Comparison of ENCODE assay signal across 12 mouse cellular contexts in the genomic region with DNA sequence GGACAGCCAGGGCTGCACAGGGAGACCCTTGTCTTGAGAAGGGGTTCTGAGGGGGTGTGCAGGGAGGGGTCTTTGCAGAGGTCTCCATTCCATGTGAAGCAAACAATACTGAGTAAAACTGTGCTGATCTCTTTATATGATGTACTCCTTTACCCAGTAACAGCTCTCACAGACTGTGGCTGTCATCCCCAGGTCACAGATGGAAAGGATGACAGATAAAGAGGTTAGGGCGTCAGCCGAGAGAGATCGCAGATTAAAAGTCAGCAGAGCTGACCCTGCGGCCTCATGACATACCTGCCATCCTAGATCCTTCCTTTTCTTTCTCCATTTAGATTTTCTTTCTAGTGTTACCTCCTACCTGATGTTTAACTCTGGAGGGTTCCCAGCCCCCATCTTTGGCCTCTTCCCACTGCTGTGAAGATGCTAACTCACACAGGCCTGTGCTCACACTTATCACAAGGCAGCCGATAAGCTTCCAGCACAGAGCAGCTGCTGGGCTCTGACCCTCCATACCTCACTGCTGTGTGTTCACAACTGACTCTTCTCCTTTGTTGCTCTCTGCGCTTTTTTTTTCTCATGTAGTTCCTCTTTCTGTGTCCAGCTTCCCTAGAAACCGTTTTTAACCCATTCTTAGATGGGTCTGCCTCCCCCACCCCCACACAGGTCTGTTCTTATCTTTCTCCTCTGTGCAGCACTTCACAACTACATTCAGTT. TPM values are rescaled to one million over a fixed set of nuclear protein-coding genes. Genes with fewer than 3 reads are reported as not detected.
DNase-seq lines count a peak whose midpoint lies in the region; ATAC-seq and TF ChIP-seq lines count a peak whose summit lies in the region.
"Had no signal": no experiment of that assay in that cellular context is flagged by ENCODE, and none has a peak within 500 bp of the region (broad histone marks: within the 10 kb centered on the region; RNA-seq: fewer than 3 reads in every experiment).

No protein-coding gene starts in this region.

- peak overlapping the region; percentile 72 for H3K4me2 ChIP-seq in liver, embryonic 14.5 days (ENCODE audit: low read depth)

- H3K9ac ChIP-seq in liver, embryonic 14.5 days (replicated peaks) = peak overlapping the region; percentile 45; the same call in 1 of the 2 replicates

- H3K4me1 ChIP-seq in liver, embryonic 14.5 days (replicated peaks; ENCODE audit: control insufficient read depth in 2 of 2, insufficient read depth in 2 of 2, low read length in 1 of 2) = peaks cover 64 to 72% of the 10 kb centered on the region in 2 experiments

- no peak for TF ChIP-seq CTCF in liver, embryonic 14.5 days (IDR thresholded peaks at IDR 0.05; ENCODE audit: low read depth)

- no peaks in the 10 kb centered on the region for H3K9me3 ChIP-seq in liver, embryonic 14.5 days (ENCODE audit: control insufficient read depth, low read length)

- ATAC-seq in liver, embryonic 14.5 days (ENCODE audit: insufficient read depth) = peak; percentile 76

- peak; percentile 47 for TF ChIP-seq EP300 in liver, embryonic 14.5 days (IDR thresholded peaks at IDR 0.05; ENCODE audit: low read depth)

- peak overlapping the region; percentile 15 to 23; a peak in 3 of 4 replicates for H3K4me3 ChIP-seq in liver, embryonic 14.5 days (ENCODE audit: insufficient read depth in 1 of 2, low read depth in 2 of 2, low read length in 2 of 2)

- WGBS in liver, embryonic 14.5 days (ENCODE audit: insufficient replicate concordance) = 7% methylated on average over 7 of the region's 7 CpGs

- peaks cover 13% of the 10 kb centered on the region for H3K36me3 ChIP-seq in liver, embryonic 14.5 days (replicated peaks; ENCODE audit: control insufficient read depth, insufficient read depth, low read depth)

- H3K27me3 ChIP-seq in liver, embryonic 14.5 days (ENCODE audit: control insufficient read depth, insufficient read depth, low read length) = no peaks in the 10 kb centered on the region

- H3K27ac ChIP-seq in liver, embryonic 14.5 days = peak overlapping the region; percentile 86

- intact Hi-C loops in gastrocnemius, postnatal 14 days (cut with DNase I; ENCODE audit: low total_unique reads) = no loop called here

- DNase-seq in spleen, postnatal 4 days (ENCODE audit: low spot score in 2 of 2) = peak; percentile 25 to 69
- no peak for DNase-seq in spleen, adult 18-20 months
- peak; percentile 48 for DNase-seq in c-Kit-positive CD71-positive TER-119-negative erythroid progenitor cells, embryonic 14.5 days (ENCODE audit: low read depth)
- no peak for DNase-seq in liver, embryonic 14.5 days (ENCODE audit: low read depth in 3 of 3, low spot score in 3 of 3)
- DNase-seq in embryo, embryonic 10.5 days (ENCODE audit: low spot score) = no peak
- no peak for DNase-seq in kidney, postnatal 10 days
- no peak for DNase-seq in gastrocnemius, postnatal 14 days
- DNase-seq: adrenal gland, adult 8-10 months; cerebellum, adult 9-10 months; left cerebral cortex, postnatal 4 days; right cerebral cortex, adult 18-20 months had no signal

RNA-seq across cellular contexts. Expression of gene Gm10401, which starts 39.4 kb away (rescaled TPM):
- 0.07 TPM in 1 of 2 replicates, not detected in the other for polyA plus RNA-seq in liver, embryonic 14.5 days (2012; rRNA removed)
- polyA plus RNA-seq in liver, embryonic 14.5 days (2014; fragmentation: Nextera tagmentation; extraction: Ambion mirVana) = 11.9 and 14.0 TPM in 2 replicates
- not detected for total RNA-seq in gastrocnemius, postnatal 14 days (2021)
- total RNA-seq: adrenal gland, adult 8-10 months; layer of hippocampus, adult 18-20 months; left cerebral cortex, postnatal 4 days had no signal

RNA-seq across cellular contexts. Expression of gene Sppl3, which starts 47.8 kb away (rescaled TPM):
- 17.2 and 17.6 TPM in 2 replicates for polyA plus RNA-seq in liver, embryonic 14.5 days (2012; rRNA removed)
- 5.4 and 7.0 TPM in 2 replicates for polyA plus RNA-seq in liver, embryonic 14.5 days (2014; fragmentation: Nextera tagmentation; extraction: Ambion mirVana)
- 10 to 100 TPM; 24.5 to 28.6 TPM for total RNA-seq in gastrocnemius, postnatal 14 days (2021)

Comparison
In these comparisons a context has a peak if more than half of its experiments do, and no peak if none do; other contexts are left out.
1. DNase-seq: peak in spleen, postnatal 4 days (2 of 2) and c-Kit-positive CD71-positive TER-119-negative erythroid progenitor cells, embryonic 14.5 days (single experiment); none in spleen, adult 18-20 months (0 of 2), liver, embryonic 14.5 days (0 of 3), embryo, embryonic 10.5 days (single experiment), kidney, postnatal 10 days (single experiment) and gastrocnemius, postnatal 14 days (single experiment).